Mouse (Mus musculus) heart, adult 9 months (tissue): Measurements from ENCODE around the gene Selenom.

ENCODE experiments used
- DNase-seq, 2 experiments: peaks; one replicate each; pipeline ENCODE4 v3.0.0; 2022; ENCODE audit warnings: low spot score in 2 of 2

Selenom gene

DNA sequence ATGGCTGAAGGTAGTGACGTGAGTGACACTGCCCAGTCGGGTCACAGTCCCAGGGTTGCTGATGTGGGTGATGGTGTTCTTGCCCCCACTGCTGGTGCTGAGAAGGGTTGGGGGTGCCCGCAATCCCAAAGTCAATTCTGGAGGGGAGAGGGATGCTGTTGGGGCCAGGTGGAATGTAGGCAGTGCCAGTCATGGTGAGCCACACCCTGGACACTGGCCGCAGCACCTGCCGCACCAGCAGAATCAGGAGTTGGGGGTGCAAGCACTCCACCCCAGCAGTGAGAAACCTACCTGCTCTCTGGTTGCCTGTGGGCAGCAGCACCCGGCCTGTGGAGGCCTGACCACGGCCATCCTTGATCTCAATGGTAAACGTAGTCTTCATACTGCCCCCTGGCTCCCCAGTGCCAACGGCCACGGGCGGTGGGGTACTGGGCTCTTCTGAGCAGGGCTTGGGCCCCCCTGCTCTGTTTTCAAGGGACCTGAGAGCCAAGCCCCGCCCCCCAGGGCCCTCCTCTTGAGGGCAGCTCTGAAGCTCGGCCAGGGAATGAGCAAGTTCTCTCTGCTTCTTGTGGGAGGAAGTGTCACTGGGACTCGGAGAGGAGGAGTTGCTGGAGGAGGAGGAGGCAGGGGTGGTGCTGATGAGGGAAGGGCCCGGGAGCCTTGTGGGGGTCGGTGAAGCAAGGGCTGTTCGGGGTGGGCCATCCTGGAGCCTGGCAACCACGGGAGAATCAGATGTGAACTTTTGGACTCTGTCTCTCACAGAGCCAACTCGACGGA lies 15.2 kb downstream of the Selenom start:
- no peak for DNase-seq

DNA sequence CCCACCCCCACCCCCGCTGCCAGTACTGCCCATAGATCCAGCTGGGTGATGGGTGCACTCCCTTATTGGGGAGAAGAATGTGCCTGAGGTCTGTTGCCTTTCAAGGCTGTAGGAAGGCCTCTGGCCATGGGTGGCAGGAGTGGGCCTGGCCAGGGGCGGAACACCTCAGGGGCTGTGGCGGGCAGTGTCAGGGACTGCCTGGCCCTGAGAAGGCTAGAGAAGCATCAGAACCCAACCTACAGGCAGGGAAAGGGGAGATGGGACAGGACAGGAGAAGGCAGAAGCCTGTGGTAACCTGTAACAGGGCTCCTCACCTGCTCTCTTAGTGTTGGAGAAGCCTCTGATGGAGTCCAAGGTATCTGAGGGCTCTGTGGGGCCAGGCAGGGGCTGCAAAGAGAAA lies 16.2 kb downstream of the Selenom start:
- DNase-seq = no peak

DNA sequence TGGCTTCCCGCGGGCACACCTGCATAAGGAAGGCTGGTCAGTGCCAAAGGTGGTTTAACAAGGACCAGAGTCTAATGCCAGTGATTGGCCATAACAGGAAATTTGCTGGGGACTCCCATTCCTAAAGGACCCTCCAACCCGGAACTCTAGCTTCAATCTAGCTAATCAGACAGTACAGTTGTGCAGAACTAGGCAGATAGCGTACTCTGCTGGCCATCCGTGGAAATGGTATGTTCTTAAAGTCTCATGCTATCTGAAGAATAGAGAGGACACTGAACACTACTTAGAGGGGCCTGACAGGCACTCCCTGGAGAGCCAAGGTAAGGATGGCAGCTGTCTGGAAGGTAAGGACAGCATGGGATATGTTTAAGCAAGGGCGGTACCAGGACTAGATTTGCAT lies 17.1 kb downstream of the Selenom start:
- no peak for DNase-seq

DNA sequence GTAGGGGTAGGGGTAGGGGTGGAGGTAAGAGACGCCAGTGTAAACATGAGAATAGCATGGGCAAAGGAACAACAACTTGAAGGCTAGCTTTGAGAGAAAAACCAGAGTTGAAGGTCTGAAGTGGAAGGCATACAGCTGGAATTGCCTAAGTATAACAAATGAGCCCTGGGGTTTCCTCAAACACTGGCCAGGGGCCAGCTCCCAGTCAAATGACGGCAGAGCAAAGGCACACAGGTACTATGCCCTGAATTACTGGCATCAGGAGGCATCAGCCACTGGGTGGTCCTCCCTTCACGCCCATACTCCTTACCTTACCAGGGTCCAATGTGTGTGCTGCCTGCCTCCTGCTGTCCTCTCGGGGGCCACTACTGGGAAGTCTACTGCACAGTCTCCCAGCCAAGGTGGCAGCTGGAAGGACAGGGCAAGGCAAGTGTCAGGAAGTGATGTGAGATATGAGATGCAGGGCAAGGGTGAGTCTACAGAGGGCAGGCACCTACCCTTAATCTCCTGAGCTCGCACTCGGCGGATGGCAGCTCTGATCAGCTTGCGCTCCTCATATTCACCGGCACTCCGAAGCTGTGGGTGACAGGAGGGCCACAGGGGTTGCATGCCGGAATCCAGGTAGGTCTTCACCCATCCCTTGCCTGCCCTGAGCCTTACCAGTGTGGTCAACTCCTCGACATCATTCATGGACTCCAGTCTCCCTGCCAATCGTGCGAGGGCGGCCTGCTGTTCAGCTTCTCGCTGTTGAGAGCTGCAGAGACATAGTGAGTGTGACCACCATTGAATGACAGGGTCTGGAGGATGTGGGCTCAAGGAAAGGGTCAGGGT lies 17.8 kb downstream of the Selenom start:
- DNase-seq = no peak

GRCm38 (mm10) chr11:3533406-3533932 lies 19.0 kb downstream of the Selenom start:
- no peak for DNase-seq

GRCm38 (mm10) chr11:3534956-3535355 lies 20.5 kb downstream of the Selenom start:
- DNase-seq = no peak

DNA sequence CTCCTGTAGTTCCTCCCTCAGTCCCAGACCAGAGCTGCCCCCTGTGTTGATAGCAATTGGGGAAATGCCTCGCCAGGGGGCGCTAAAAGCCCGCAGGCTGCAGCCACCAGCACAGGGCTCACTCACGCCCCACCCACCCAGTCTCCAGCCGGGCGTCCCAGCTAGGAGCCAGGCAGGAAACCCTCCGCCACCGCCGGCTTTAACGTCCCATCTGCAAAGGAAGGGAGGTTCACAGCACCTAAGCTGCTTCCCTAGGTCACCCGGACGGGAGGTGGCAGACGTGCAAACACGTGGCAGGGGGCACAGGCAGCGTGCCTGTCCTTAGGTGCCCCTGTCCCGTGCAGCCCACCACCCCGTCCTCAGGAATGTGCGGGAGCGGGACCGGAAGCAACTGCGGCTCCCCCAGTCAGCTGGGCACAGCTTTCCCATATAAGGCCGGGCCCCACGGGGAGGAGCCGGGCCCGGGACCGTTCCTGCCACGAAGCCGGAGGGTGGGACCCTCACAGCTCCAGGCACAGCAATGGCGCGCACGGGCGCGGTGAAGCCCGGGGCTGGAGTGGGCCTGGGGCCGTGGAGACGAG lies 21.0 kb downstream of the Selenom start:
- DNase-seq = peak; percentile 97

DNA sequence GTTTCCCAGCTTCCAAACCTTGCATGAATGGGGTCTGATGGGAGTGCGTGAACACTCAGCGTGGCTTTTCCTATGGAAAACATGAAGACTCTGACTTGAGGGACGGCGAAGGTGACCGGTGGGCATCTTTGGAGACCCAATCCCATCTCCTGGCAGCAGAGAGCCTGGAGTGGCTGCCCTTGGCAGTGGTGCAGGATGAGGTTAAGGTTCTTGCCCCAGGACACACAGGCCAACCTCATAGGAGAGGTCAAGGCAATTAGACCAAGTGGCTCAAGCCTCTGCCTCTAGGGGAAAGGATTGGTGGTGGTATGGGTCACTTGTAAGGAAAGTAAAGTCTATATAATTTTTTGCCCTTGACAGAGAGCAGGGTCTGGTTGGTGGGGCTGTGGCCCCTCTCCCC lies 21.6 kb downstream of the Selenom start:
- no peak for DNase-seq

GRCm38 (mm10) chr11:3536745-3537333 lies 22.4 kb downstream of the Selenom start:
- no peak for DNase-seq

DNA sequence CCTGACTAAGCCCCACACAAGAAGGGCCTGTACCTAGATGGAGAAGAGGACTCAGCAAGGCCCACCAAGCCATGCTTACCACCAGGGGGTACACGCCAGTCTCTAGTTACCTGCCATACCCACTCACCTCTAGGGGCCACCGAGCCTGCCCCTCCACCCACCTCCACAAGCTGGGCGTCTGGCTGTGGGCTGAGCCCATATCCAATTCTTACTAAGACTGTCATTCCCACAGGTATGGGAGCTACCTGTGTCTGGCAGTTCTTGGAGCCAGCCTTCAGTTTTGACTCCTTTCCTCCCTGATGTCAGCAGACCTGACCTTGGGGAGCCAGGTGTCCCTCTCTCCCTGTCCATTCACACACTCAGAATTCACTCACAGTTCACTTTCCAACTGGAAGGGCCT lies 23.2 kb downstream of the Selenom start:
- DNase-seq = no peak

- no peak for DNase-seq
Measured at GRCm38 (mm10) chr11:3538341-3538740, 23.9 kb downstream of the Selenom start.

DNA sequence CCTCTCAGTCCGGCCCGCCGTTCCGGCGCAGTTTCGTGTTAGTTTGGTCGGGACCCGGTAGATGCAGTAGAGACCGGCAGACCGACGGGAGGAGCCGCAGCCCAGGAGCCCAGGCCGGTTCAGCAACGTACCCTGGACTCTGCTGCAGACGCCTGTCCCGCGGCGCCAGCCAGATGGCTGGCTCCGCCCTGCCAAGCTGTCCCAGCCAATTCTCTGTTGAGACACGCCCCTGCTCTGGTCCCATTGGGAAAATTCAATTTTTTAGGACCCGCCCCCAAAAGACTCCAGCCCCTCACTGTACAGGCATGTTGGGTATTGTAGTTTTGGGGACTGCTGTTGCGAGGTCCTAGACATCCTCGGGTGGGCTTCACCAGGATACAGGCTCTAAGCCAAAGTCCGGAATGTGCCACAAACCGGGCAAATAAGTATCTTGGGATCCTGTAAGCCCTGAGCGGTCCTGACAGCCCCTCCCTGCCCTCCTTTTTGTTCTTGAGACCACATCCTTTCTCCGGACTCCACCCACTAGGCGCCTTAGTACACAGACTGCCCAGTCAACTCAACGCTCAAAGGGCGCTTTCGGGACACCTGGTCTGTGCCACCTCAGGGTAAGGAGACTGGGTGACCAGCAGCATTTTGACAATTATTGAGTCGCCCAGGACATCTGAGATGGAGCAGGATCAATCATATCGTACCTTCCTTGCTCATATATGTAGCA lies 24.8 kb downstream of the Selenom start:
- DNase-seq = peak; percentile 97 to 98

GRCm38 (mm10) chr11:3539826-3540196 lies 25.3 kb downstream of the Selenom start:
- DNase-seq = no peak

- no peak for DNase-seq
Measured at GRCm38 (mm10) chr11:3540451-3541085, 26.1 kb downstream of the Selenom start, which contains the start of gene Smtn. Smtn (minus strand) TSS chr11:3540612.

DNA sequence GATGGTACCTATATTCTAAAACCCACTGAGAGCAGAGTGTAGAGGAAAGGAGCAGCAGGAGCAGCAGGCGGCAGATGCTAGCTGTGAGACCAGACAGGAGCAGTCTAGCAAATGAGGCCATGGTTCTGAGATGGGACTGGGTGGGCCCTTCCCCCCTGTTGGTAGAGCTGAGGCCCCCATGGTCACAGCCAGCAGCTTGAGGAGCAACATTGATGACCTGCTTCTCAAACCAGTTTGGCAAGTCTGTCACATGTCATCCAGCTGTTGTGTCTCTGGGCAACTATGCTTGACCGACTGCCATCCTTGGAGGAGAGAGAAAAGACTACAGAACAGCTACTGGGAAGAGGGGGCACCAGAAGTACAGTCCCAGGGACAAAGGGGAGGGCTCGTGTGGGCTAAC lies 27.4 kb downstream of the Selenom start:
- DNase-seq = no peak

- peak; percentile 76 to 84 for DNase-seq
Measured at GRCm38 (mm10) chr11:3543001-3543400, 28.5 kb downstream of the Selenom start.

DNA sequence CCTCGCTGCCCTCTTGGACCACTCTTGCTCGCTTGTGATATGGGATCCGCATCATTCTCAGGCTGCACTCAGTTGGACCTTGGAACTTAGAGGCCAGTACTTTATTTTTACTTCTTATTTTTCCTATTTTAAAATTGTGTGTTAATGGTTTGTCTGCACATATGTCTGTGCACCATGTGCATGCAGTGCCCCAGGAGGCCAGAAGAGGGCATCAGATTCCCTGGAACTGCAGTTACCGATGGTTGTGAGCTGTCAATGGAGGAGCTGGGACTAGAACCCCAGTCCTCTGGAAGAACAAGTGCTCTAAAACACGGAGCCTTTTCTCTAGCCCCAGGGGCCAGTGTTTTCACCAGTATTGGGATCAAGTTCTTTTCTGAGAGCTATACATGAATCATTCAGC lies 29.9 kb downstream of the Selenom start:
- no peak for DNase-seq

DNA sequence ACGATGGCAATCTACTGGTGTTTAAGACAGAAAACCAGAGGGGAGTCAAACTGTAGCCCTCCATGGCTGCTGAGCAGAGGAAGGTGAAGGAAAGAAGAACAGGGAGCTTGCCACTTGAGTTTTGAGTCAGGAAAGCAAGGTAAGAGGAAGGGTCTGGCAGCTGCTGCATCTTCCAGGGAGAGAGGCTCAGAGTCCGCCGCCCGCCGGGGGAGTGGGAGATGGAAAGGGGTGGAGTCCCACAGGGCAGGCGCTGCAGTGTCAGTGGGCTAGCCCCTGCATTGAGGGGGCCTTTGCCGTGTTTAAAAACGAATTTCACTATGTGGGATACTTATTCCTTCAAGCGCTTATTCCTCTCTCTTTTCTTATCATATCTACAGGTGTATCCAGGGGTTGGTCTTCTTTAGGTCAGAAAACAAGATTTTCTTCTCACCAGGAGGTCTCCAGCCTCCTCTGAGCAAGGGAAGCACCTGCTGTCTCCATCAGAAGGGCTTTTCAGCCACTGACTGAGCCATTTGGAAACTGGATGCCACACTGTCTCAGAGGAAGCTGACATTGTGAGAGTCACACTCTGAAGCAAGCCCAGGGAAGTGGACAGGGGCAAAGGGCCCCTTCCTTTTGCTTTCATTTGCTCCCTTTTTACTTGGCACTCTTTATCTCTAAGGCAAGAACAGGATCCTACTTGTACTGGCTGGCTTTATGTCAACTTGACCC lies 31.2 kb downstream of the Selenom start:
- no peak for DNase-seq

GRCm38 (mm10) chr11:3546242-3546562 lies 31.7 kb downstream of the Selenom start:
- no peak for DNase-seq

DNA sequence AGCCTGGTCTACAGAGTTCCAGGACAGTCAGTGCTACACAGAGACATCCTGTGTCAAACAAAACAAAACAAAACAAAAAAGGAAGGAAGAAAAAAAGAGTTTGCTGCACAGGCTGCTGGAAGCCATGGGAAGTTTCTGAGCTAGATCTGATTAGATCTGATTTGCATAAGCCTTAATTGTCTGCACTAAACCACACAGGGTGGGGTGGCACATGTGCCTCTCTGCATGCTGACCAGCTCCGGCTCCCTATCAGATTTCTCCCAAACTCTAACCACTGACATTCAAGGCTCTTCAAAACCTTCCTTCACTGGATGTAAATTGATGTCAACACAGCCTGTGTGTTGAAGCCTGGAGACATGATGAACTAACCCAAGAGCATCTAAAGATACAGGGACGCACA lies 32.6 kb downstream of the Selenom start:
- DNase-seq = no peak
